7 mouse cellular contexts compared by ENCODE assay signal in genomic region chr3:89322131-89322500, GRCm38 (mm10). TPM values are rescaled to one million over a fixed set of nuclear protein-coding genes. Genes with fewer than 3 reads are reported as not detected.
DNase-seq lines count a peak whose midpoint lies in the region; ATAC-seq and TF ChIP-seq lines count a peak whose summit lies in the region.

No protein-coding gene starts in this region.

- no peaks in the 10 kb centered on the region for H3K9me3 ChIP-seq in megakaryocyte, embryonic 14.5 days
- no peaks in the 10 kb centered on the region for H3K9me3 ChIP-seq in forebrain, embryonic 12.5 days
- no peaks in the 10 kb centered on the region for H3K9me3 ChIP-seq in limb, embryonic 14.5 days (ENCODE audit: control insufficient read depth, low read length)
- H3K9me3 ChIP-seq in stomach, embryonic 16.5 days (replicated peaks; ENCODE audit: control insufficient read depth, low read length): no peaks in the 10 kb centered on the region

- ATAC-seq in megakaryocyte, adult 5-6 weeks (ENCODE audit: poor library complexity, severe bottlenecking): no peak
- peak; percentile 5; the same call in 1 of the 2 replicates for ATAC-seq in forebrain, embryonic 12.5 days (ENCODE audit: low FRiP score)
- ATAC-seq in limb, embryonic 14.5 days (ENCODE audit: low FRiP score, low read depth): no peak
- ATAC-seq in stomach, embryonic 16.5 days (ENCODE audit: insufficient read depth, low FRiP score): no peak
- no peak for ATAC-seq in erythroid progenitor cell, adult 5-6 weeks (replicated peaks; ENCODE audit: low FRiP score, poor library complexity, severe bottlenecking)

- peak overlapping the region; percentile 87 for H3K4me3 ChIP-seq in megakaryocyte, embryonic 14.5 days (replicated peaks)
- H3K4me3 ChIP-seq in forebrain, embryonic 12.5 days (replicated peaks): peak overlapping the region; percentile 63
- H3K4me3 ChIP-seq in limb, embryonic 14.5 days (replicated peaks; ENCODE audit: low read length): peak overlapping the region; percentile 71
- peak overlapping the region; percentile 59 for H3K4me3 ChIP-seq in stomach, embryonic 16.5 days (replicated peaks; ENCODE audit: low read length)

- peak overlapping the region; percentile 95 for H3K4me2 ChIP-seq in forebrain, embryonic 12.5 days
- peak overlapping the region; percentile 99 for H3K4me2 ChIP-seq in limb, embryonic 14.5 days (replicated peaks; ENCODE audit: low read depth, low read length, severe bottlenecking)
- H3K4me2 ChIP-seq in stomach, embryonic 16.5 days (ENCODE audit: low read depth, low read length): peak overlapping the region; percentile 84

- peaks cover 97% of the 10 kb centered on the region for H3K27me3 ChIP-seq in megakaryocyte, embryonic 14.5 days (replicated peaks)
- H3K27me3 ChIP-seq in forebrain, embryonic 12.5 days: peaks cover 72% of the 10 kb centered on the region
- peaks cover 10% of the 10 kb centered on the region for H3K27me3 ChIP-seq in limb, embryonic 14.5 days (ENCODE audit: control insufficient read depth, insufficient read depth, low read length)
- H3K27me3 ChIP-seq in stomach, embryonic 16.5 days (ENCODE audit: control insufficient read depth, insufficient read depth, low read length): peaks cover 32% of the 10 kb centered on the region

- peaks cover 44% of the 10 kb centered on the region for H3K4me1 ChIP-seq in megakaryocyte, embryonic 14.5 days
- H3K4me1 ChIP-seq in forebrain, embryonic 12.5 days: peaks cover 56% of the 10 kb centered on the region
- peaks cover 31% of the 10 kb centered on the region for H3K4me1 ChIP-seq in limb, embryonic 14.5 days (ENCODE audit: control insufficient read depth, insufficient read depth, low read length)
- peaks cover 34% of the 10 kb centered on the region for H3K4me1 ChIP-seq in stomach, embryonic 16.5 days (ENCODE audit: control insufficient read depth, insufficient read depth, low read length)

- no peaks in the 10 kb centered on the region for H3K36me3 ChIP-seq in megakaryocyte, embryonic 14.5 days (replicated peaks; ENCODE audit: low read length)
- H3K36me3 ChIP-seq in forebrain, embryonic 12.5 days (replicated peaks): no peaks in the 10 kb centered on the region
- H3K36me3 ChIP-seq in limb, embryonic 14.5 days (ENCODE audit: control insufficient read depth, insufficient read depth, low read length): no peaks in the 10 kb centered on the region
- no peaks in the 10 kb centered on the region for H3K36me3 ChIP-seq in stomach, embryonic 16.5 days (ENCODE audit: control insufficient read depth, insufficient read depth, low read length)

- TF ChIP-seq POLR2A in limb, embryonic 14.5 days (IDR thresholded peaks at IDR 0.05; ENCODE audit: borderline replicate concordance, extremely low read depth, insufficient read depth, insufficient read length): no peak

- H3K27ac ChIP-seq in forebrain, embryonic 12.5 days: peak overlapping the region; percentile 71
- H3K27ac ChIP-seq in limb, embryonic 14.5 days (replicated peaks; ENCODE audit: low read depth, low read length): no peak overlapping the region
- no peak overlapping the region for H3K27ac ChIP-seq in stomach, embryonic 16.5 days (ENCODE audit: low read length)

- H3K9ac ChIP-seq in forebrain, embryonic 12.5 days: peak overlapping the region; percentile 70
- peak overlapping the region; percentile 67 for H3K9ac ChIP-seq in limb, embryonic 14.5 days (ENCODE audit: low read depth, low read length, severe bottlenecking)
- peak overlapping the region; percentile 67 for H3K9ac ChIP-seq in stomach, embryonic 16.5 days (ENCODE audit: low read length)

- 0% methylated on average over 14 of the region's 14 CpGs for WGBS in forebrain, embryonic 12.5 days
- WGBS in limb, embryonic 14.5 days: 0% methylated on average over 14 of the region's 14 CpGs
- 3% methylated on average over 14 of the region's 14 CpGs for WGBS in stomach, embryonic 16.5 days

- DNase-seq in limb, embryonic 14.5 days (ENCODE audit: low spot score): no peak
- DNase-seq in ovary, postnatal 10 days (ENCODE audit: low spot score): no peak

RNA-seq across cellular contexts. Expression of gene Efna3, which starts 0.6 kb away (rescaled TPM):
- not detected in 2 replicates for polyA plus RNA-seq in megakaryocyte, embryonic 14.5 days (2012; ENCODE audit: insufficient read depth, low replicate concordance)
- not detected in 2 replicates for total RNA-seq in megakaryocyte, adult 5-6 weeks (2015)
- not detected in 2 replicates for total RNA-seq in megakaryocyte, adult 5-6 weeks (2017)
- polyA plus RNA-seq in forebrain, embryonic 12.5 days (2016; fragmentation: Nextera tagmentation; extraction: Ambion mirVana): 11.9 and 14.9 TPM in 2 replicates
- 38.1 and 48.5 TPM in 2 replicates for polyA plus RNA-seq in limb, embryonic 14.5 days (2012; rRNA removed)
- polyA plus RNA-seq in limb, embryonic 14.5 days (2014; fragmentation: Nextera tagmentation; extraction: Ambion mirVana): 32.1 and 34.4 TPM in 2 replicates
- 13.0 and 16.0 TPM in 2 replicates for polyA plus RNA-seq in stomach, embryonic 16.5 days (2015; fragmentation: Nextera tagmentation; extraction: Ambion mirVana)
- not detected in 2 replicates for total RNA-seq in erythroid progenitor cell, adult 5-6 weeks (2015; ENCODE audit: low replicate concordance)
- total RNA-seq in erythroid progenitor cell, adult 5-6 weeks (2017; ENCODE audit: low replicate concordance): not detected in 2 replicates

RNA-seq across cellular contexts. Expression of gene Efna4, which starts 15.7 kb away (rescaled TPM):
- 0.29 TPM in 1 of 2 replicates, not detected in the other for polyA plus RNA-seq in megakaryocyte, embryonic 14.5 days (2012; ENCODE audit: insufficient read depth, low replicate concordance)
- total RNA-seq in megakaryocyte, adult 5-6 weeks (2015): 0.16 and 0.33 TPM in 2 replicates
- not detected in 2 replicates for total RNA-seq in megakaryocyte, adult 5-6 weeks (2017)
- 17.1 and 20.0 TPM in 2 replicates for polyA plus RNA-seq in forebrain, embryonic 12.5 days (2016; fragmentation: Nextera tagmentation; extraction: Ambion mirVana)
- 56.5 and 67.1 TPM in 2 replicates for polyA plus RNA-seq in limb, embryonic 14.5 days (2012; rRNA removed)
- 32.0 and 34.2 TPM in 2 replicates for polyA plus RNA-seq in limb, embryonic 14.5 days (2014; fragmentation: Nextera tagmentation; extraction: Ambion mirVana)
- polyA plus RNA-seq in stomach, embryonic 16.5 days (2015; fragmentation: Nextera tagmentation; extraction: Ambion mirVana): 15.0 and 15.5 TPM in 2 replicates
- not detected in 2 replicates for total RNA-seq in erythroid progenitor cell, adult 5-6 weeks (2015; ENCODE audit: low replicate concordance)
- not detected in 2 replicates for total RNA-seq in erythroid progenitor cell, adult 5-6 weeks (2017; ENCODE audit: low replicate concordance)

RNA-seq across cellular contexts. Expression of gene Adam15, which starts 27.7 kb away (rescaled TPM):
- 36.8 and 135 TPM in 2 replicates for polyA plus RNA-seq in megakaryocyte, embryonic 14.5 days (2012; ENCODE audit: insufficient read depth, low replicate concordance)
- 107 and 135 TPM in 2 replicates for total RNA-seq in megakaryocyte, adult 5-6 weeks (2015)
- 100 and 124 TPM in 2 replicates for total RNA-seq in megakaryocyte, adult 5-6 weeks (2017)
- polyA plus RNA-seq in forebrain, embryonic 12.5 days (2016; fragmentation: Nextera tagmentation; extraction: Ambion mirVana): 22.7 and 28.2 TPM in 2 replicates
- 80.4 and 97.6 TPM in 2 replicates for polyA plus RNA-seq in limb, embryonic 14.5 days (2012; rRNA removed)
- 45.9 and 48.2 TPM in 2 replicates for polyA plus RNA-seq in limb, embryonic 14.5 days (2014; fragmentation: Nextera tagmentation; extraction: Ambion mirVana)
- polyA plus RNA-seq in stomach, embryonic 16.5 days (2015; fragmentation: Nextera tagmentation; extraction: Ambion mirVana): 61.1 and 69.5 TPM in 2 replicates
- 6.5 and 13.8 TPM in 2 replicates for total RNA-seq in erythroid progenitor cell, adult 5-6 weeks (2015; ENCODE audit: low replicate concordance)
- total RNA-seq in erythroid progenitor cell, adult 5-6 weeks (2017; ENCODE audit: low replicate concordance): 0.77 and 3.5 TPM in 2 replicates

RNA-seq across cellular contexts. Expression of gene Dcst2, which starts 39.7 kb away (rescaled TPM):
- not detected in 2 replicates for polyA plus RNA-seq in megakaryocyte, embryonic 14.5 days (2012; ENCODE audit: insufficient read depth, low replicate concordance)
- not detected in 2 replicates for total RNA-seq in megakaryocyte, adult 5-6 weeks (2015)
- total RNA-seq in megakaryocyte, adult 5-6 weeks (2017): not detected in 2 replicates
- polyA plus RNA-seq in forebrain, embryonic 12.5 days (2016; fragmentation: Nextera tagmentation; extraction: Ambion mirVana): 0.13 and 0.22 TPM in 2 replicates
- 0.63 and 1.1 TPM in 2 replicates for polyA plus RNA-seq in limb, embryonic 14.5 days (2012; rRNA removed)
- polyA plus RNA-seq in limb, embryonic 14.5 days (2014; fragmentation: Nextera tagmentation; extraction: Ambion mirVana): 0.14 and 0.26 TPM in 2 replicates
- polyA plus RNA-seq in stomach, embryonic 16.5 days (2015; fragmentation: Nextera tagmentation; extraction: Ambion mirVana): 0.45 and 0.49 TPM in 2 replicates
- total RNA-seq in erythroid progenitor cell, adult 5-6 weeks (2015; ENCODE audit: low replicate concordance): not detected in 2 replicates
- not detected in 2 replicates for total RNA-seq in erythroid progenitor cell, adult 5-6 weeks (2017; ENCODE audit: low replicate concordance)

RNA-seq across cellular contexts. Expression of gene Efna1, which starts 41.2 kb away (rescaled TPM):
- 0.16 TPM in 1 of 2 replicates, not detected in the other for polyA plus RNA-seq in megakaryocyte, embryonic 14.5 days (2012; ENCODE audit: insufficient read depth, low replicate concordance)
- not detected in 2 replicates for total RNA-seq in megakaryocyte, adult 5-6 weeks (2015)
- not detected in 2 replicates for total RNA-seq in megakaryocyte, adult 5-6 weeks (2017)
- 9.7 and 12.6 TPM in 2 replicates for polyA plus RNA-seq in forebrain, embryonic 12.5 days (2016; fragmentation: Nextera tagmentation; extraction: Ambion mirVana)
- polyA plus RNA-seq in limb, embryonic 14.5 days (2012; rRNA removed): 51.7 and 52.2 TPM in 2 replicates
- 42.2 and 48.1 TPM in 2 replicates for polyA plus RNA-seq in limb, embryonic 14.5 days (2014; fragmentation: Nextera tagmentation; extraction: Ambion mirVana)
- 41.5 and 44.7 TPM in 2 replicates for polyA plus RNA-seq in stomach, embryonic 16.5 days (2015; fragmentation: Nextera tagmentation; extraction: Ambion mirVana)
- total RNA-seq in erythroid progenitor cell, adult 5-6 weeks (2015; ENCODE audit: low replicate concordance): not detected in 2 replicates
- total RNA-seq in erythroid progenitor cell, adult 5-6 weeks (2017; ENCODE audit: low replicate concordance): not detected in 2 replicates

Comparison
In these comparisons a context has a peak if more than half of its experiments do, and no peak if none do; other contexts are left out.
1. RNA of gene Efna4, which starts 15.7 kb away (polyA plus RNA-seq): 32.0 to 67.1 TPM in limb, embryonic 14.5 days, 17.1 to 20.0 TPM in forebrain, embryonic 12.5 days and 15.0 to 15.5 TPM in stomach, embryonic 16.5 days; 0.29 TPM in megakaryocyte, embryonic 14.5 days; every median in the first group is over 10 times any median in the second.
2. Peak in every context shown above with its lines, with median percentiles within 50 percentile points of each other: H3K4me3 ChIP-seq, H3K4me2 ChIP-seq and H3K9ac ChIP-seq.